Comparison of ENCODE assay signal across 22 mouse cellular contexts in genomic region chr1:34174517-34174916, GRCm38 (mm10).
"Had no signal": no experiment of that assay in that cellular context is flagged by ENCODE, and none has a peak within 500 bp of the region (broad histone marks: within the 10 kb centered on the region; RNA-seq: fewer than 3 reads in every experiment).

No protein-coding gene starts in this region.

- ATAC-seq: forebrain, embryonic 16.5 days; hindbrain, postnatal 0 days; intestine, embryonic 16.5 days; liver, embryonic 12.5 days had no signal

- H3K4me1 ChIP-seq: heart, embryonic 10.5 days; heart, embryonic 12.5 days; hindbrain, embryonic 10.5 days; hindbrain, embryonic 13.5 days; hindbrain, embryonic 15.5 days; limb, embryonic 13.5 days; limb, embryonic 15.5 days; liver, embryonic 12.5 days had no signal

- H3K4me3 ChIP-seq: gastrocnemius, adult 2 months; heart, embryonic 10.5 days; heart, embryonic 12.5 days; hindbrain, embryonic 10.5 days; hindbrain, embryonic 13.5 days; hindbrain, embryonic 15.5 days; limb, embryonic 13.5 days; limb, embryonic 15.5 days; liver, embryonic 12.5 days had no signal

- H3K9me3 ChIP-seq: heart, embryonic 10.5 days; heart, embryonic 12.5 days; hindbrain, embryonic 13.5 days; hindbrain, embryonic 15.5 days; limb, embryonic 13.5 days; limb, embryonic 15.5 days; liver, embryonic 12.5 days had no signal

- DNase-seq: gastrocnemius, adult 2 months; gastrocnemius, postnatal 10 days; gastrocnemius, postnatal 25 days; heart, adult 18-20 months; heart, postnatal 10 days; heart, postnatal 4 days; layer of hippocampus, adult 9-11 months; layer of hippocampus, postnatal 36 days; left cerebral cortex, postnatal 4 days; lung, adult 18-20 months had no signal

- H3K9ac ChIP-seq: heart, embryonic 12.5 days; hindbrain, embryonic 13.5 days; hindbrain, embryonic 15.5 days; limb, embryonic 13.5 days; limb, embryonic 15.5 days; liver, embryonic 12.5 days; liver, embryonic 14.5 days had no signal

- H3K4me2 ChIP-seq: heart, embryonic 12.5 days; hindbrain, embryonic 13.5 days; hindbrain, embryonic 15.5 days; limb, embryonic 13.5 days; limb, embryonic 15.5 days; liver, embryonic 12.5 days had no signal

- H3K27ac ChIP-seq: gastrocnemius, adult 2 months; heart, embryonic 10.5 days; hindbrain, embryonic 10.5 days; hindbrain, embryonic 13.5 days; hindbrain, embryonic 15.5 days; hindbrain, postnatal 0 days; limb, embryonic 13.5 days; limb, embryonic 15.5 days; liver, embryonic 12.5 days; liver, embryonic 14.5 days had no signal

- H3K27me3 ChIP-seq: heart, embryonic 12.5 days; hindbrain, embryonic 13.5 days; hindbrain, embryonic 15.5 days; limb, embryonic 13.5 days; limb, embryonic 15.5 days; liver, embryonic 12.5 days had no signal
